Mouse (Mus musculus) intestine, embryonic 16.5 days (tissue): Measurements from ENCODE around the gene Abr. TPM values are rescaled to one million over a fixed set of nuclear protein-coding genes. Genes with fewer than 3 reads are reported as not detected.

Source experiments
- ATAC-seq: fragments of 200-750 bp; cut with Nextera tagmentation; 2 replicates; pipeline ENCODE4 v1.8.0; 2017; ENCODE audit warnings: moderate TSS enrichment, moderate library complexity
- H3K27ac ChIP-seq: fragments of 300-500 bp; sonication (generic); 2 replicates; pipeline ENCODE4 v1.5.1; 2014; ENCODE audit warnings: mild to moderate bottlenecking, low read length
- H3K27me3 ChIP-seq: fragments of 300-500 bp; sonication (generic); replicated peaks from 2 replicates; pipeline ENCODE4 v1.6.1; 2014; ENCODE audit warnings: low read length, control low read depth, mixed read lengths; ENCODE audit not compliant: control insufficient read depth, insufficient read depth
- H3K36me3 ChIP-seq: fragments of 300-500 bp; sonication (generic); 2 replicates; pipeline ENCODE4 v1.6.1; 2014; ENCODE audit warnings: low read length, control low read depth; ENCODE audit not compliant: control insufficient read depth, insufficient read depth
- H3K4me1 ChIP-seq: fragments of 300-500 bp; sonication (generic); 2 replicates; pipeline ENCODE4 v1.6.1; 2014; ENCODE audit warnings: low read length, control low read depth, mixed read lengths; ENCODE audit not compliant: control insufficient read depth, insufficient read depth
- H3K4me2 ChIP-seq: fragments of 300-500 bp; sonication (generic); 2 replicates; pipeline ENCODE4 v1.6.1; 2014; ENCODE audit warnings: low read depth, low read length, control low read depth
- H3K4me3 ChIP-seq: fragments of 300-500 bp; sonication (generic); 2 replicates; pipeline ENCODE4 v1.5.1; 2014; ENCODE audit warnings: mild to moderate bottlenecking, low read length
- H3K9ac ChIP-seq: fragments of 300-500 bp; sonication (generic); 2 replicates; pipeline ENCODE4 v1.6.1; 2014; ENCODE audit warnings: low read depth, low read length
- H3K9me3 ChIP-seq: fragments of 300-500 bp; sonication (generic); 2 replicates; pipeline ENCODE4 v1.6.1; 2016; ENCODE audit warnings: low read length, control low read depth; ENCODE audit not compliant: control insufficient read depth
- WGBS: fragments of 180-500 bp; shearing (Covaris S2); extraction: QIAGEN DNeasy Blood & Tissue Kit; methylation state at CpG from one replicate; pipeline ENCODE4 v1.1.7; 2014; 5-methylcytosine and 5-hydroxymethylcytosine counted together
- polyA plus RNA-seq: library from polyadenylated mRNA; unstranded; fragments of >200 nt; fragmentation: Nextera tagmentation; extraction: Ambion mirVana; gene quantifications from 2 replicates; pipeline ENCODE4 v1.2.1, GENCODE M21; 2015

Gene Abr
- polyA plus RNA-seq: 29.5 and 35.1 TPM in 2 replicates

GRCm38 (mm10) chr11:76622152-76622565 lies at the start of gene Abr:
TSS of gene Abr (minus strand) at chr11:76622314.
- Histone ChIP-seq H3K9ac (peak within 1 kb of the TSS; percentile 71), H3K27me3 (peaks cover 10% of the 10 kb centered on the region; the same call in 1 of the 2 replicates), H3K9me3 (no peaks in the 10 kb centered on the region), H3K4me2 (peak within 1 kb of the TSS; percentile 98), H3K4me1 (peaks cover 6% of the 10 kb centered on the region), H3K36me3 (no peaks in the 10 kb centered on the region), H3K27ac (peak within 1 kb of the TSS; percentile 63; the same call in 1 of the 2 replicates), H3K4me3 (peak within 1 kb of the TSS; percentile 77)
- WGBS: under 1% methylated on average over 31 of the region's 31 CpGs
- peak; percentile 14; the same call in 1 of the 2 replicates for ATAC-seq

- WGBS: 31% methylated on average over 4 of the region's 4 CpGs
- Histone ChIP-seq H3K9ac (no peak overlapping the region), H3K9me3 (no peaks in the 10 kb centered on the region), H3K4me1 (peaks cover 2% of the 10 kb centered on the region; the same call in 1 of the 2 replicates), H3K4me2 (no peak overlapping the region), H3K27ac (no peak overlapping the region), H3K27me3 (peaks cover 21% of the 10 kb centered on the region), H3K4me3 (no peak overlapping the region), H3K36me3 (no peaks in the 10 kb centered on the region)
- no peak for ATAC-seq
These were observed 45.7 kb upstream of the Abr start for GRCm38 (mm10) chr11:76667807-76668206.

- peaks cover 4% of the 10 kb centered on the region; the same call in 1 of the 2 replicates for H3K27me3 ChIP-seq
These were observed 44.0 kb upstream of the Abr start for GRCm38 (mm10) chr11:76666002-76666649.

GRCm38 (mm10) chr11:76661790-76662468 lies 39.8 kb upstream of the Abr start:
- H3K36me3 ChIP-seq: no peaks in the 10 kb centered on the region
- H3K4me1 ChIP-seq: no peaks in the 10 kb centered on the region
- WGBS: 37% methylated on average over 7 of the region's 7 CpGs
- peak overlapping the region; percentile 89 for H3K27ac ChIP-seq
- 0 out of 2 replicates have a peak overlapping the region, but pooled peaks have one; percentile 12 for H3K4me3 ChIP-seq
- H3K9me3 ChIP-seq: no peaks in the 10 kb centered on the region
- peak; percentile 71 for ATAC-seq
- H3K9ac ChIP-seq: no peak overlapping the region
- H3K4me2 ChIP-seq: peak overlapping the region; percentile 37
- peaks cover 4% of the 10 kb centered on the region; the same call in 1 of the 2 replicates for H3K27me3 ChIP-seq

More at GRCm38 (mm10) chr11:76666002-76666649, 44.0 kb upstream of the Abr start:
- Histone ChIP-seq H3K4me1 (no peaks in the 10 kb centered on the region), H3K4me3 (peak overlapping the region; percentile 38), H3K27ac (no peak overlapping the region), H3K9ac (peak overlapping the region; percentile 56), H3K36me3 (no peaks in the 10 kb centered on the region), H3K4me2 (peak overlapping the region; percentile 47), H3K9me3 (no peaks in the 10 kb centered on the region)
- whole genome bisulfite sequencing: 10% methylated on average over 35 of the region's 35 CpGs
- ATAC-seq: no peak

GRCm38 (mm10) chr11:76659138-76659930 lies 37.2 kb upstream of the Abr start:
- peak overlapping the region; percentile 37; the same call in 1 of the 2 replicates for H3K9ac ChIP-seq
- no peaks in the 10 kb centered on the region for H3K36me3 ChIP-seq
- no peak for ATAC-seq
- no peaks in the 10 kb centered on the region for H3K27me3 ChIP-seq
- H3K27ac ChIP-seq: no peak overlapping the region
- no peaks in the 10 kb centered on the region for H3K9me3 ChIP-seq
- WGBS: 37% methylated on average over 14 of the region's 14 CpGs
- H3K4me2 ChIP-seq: no peak overlapping the region
- H3K4me1 ChIP-seq: no peaks in the 10 kb centered on the region
- no peak overlapping the region for H3K4me3 ChIP-seq

GRCm38 (mm10) chr11:76657450-76657970 lies 35.4 kb upstream of the Abr start:
- 45% methylated on average over 4 of the region's 4 CpGs for WGBS
- no peak overlapping the region for H3K27ac ChIP-seq
- H3K9ac ChIP-seq: no peak overlapping the region
- ATAC-seq: no peak
- H3K4me2 ChIP-seq: no peak overlapping the region
- H3K9me3 ChIP-seq: no peaks in the 10 kb centered on the region
- no peak overlapping the region for H3K4me3 ChIP-seq
- H3K4me1 ChIP-seq: no peaks in the 10 kb centered on the region
- H3K27me3 ChIP-seq: no peaks in the 10 kb centered on the region
- H3K36me3 ChIP-seq: no peaks in the 10 kb centered on the region

- WGBS: 7% methylated on average over 10 of the region's 10 CpGs
These were observed 33.0 kb upstream of the Abr start for GRCm38 (mm10) chr11:76655106-76655505.

GRCm38 (mm10) chr11:76652838-76653334 lies 30.8 kb upstream of the Abr start:
- no peak overlapping the region for H3K27ac ChIP-seq
- 49% methylated on average over 3 of the region's 3 CpGs for WGBS
- no peaks in the 10 kb centered on the region for H3K4me1 ChIP-seq
- no peaks in the 10 kb centered on the region for H3K27me3 ChIP-seq
- no peak overlapping the region for H3K4me3 ChIP-seq
- H3K9ac ChIP-seq: no peak overlapping the region
- H3K36me3 ChIP-seq: no peaks in the 10 kb centered on the region
- no peaks in the 10 kb centered on the region for H3K9me3 ChIP-seq
- H3K4me2 ChIP-seq: no peak overlapping the region
- no peak for ATAC-seq

More at GRCm38 (mm10) chr11:76655106-76655505, 33.0 kb upstream of the Abr start:
- Histone ChIP-seq H3K9ac (peak overlapping the region; percentile 53; the same call in 1 of the 2 replicates), H3K4me2 (peak overlapping the region; percentile 56), H3K27ac (no peak overlapping the region), H3K4me3 (peak overlapping the region; percentile 35), H3K36me3 (no peaks in the 10 kb centered on the region), H3K27me3 (no peaks in the 10 kb centered on the region), H3K9me3 (no peaks in the 10 kb centered on the region), H3K4me1 (no peaks in the 10 kb centered on the region)
- ATAC-seq: no peak
